Mouse (Mus musculus) midbrain, embryonic 10.5 days (tissue): ENCODE results near the gene Gm3402. TPM values are rescaled to one million over a fixed set of nuclear protein-coding genes. Genes with fewer than 3 reads are reported as not detected.

Experiments used
- DNase-seq: peaks from one replicate; pipeline ENCODE4 v3.0.0-alpha.2; 2017; ENCODE audit warnings: low spot score
- H3K27ac ChIP-seq: fragments of 300-500 bp; sonication (generic); replicated peaks from 2 replicates; pipeline ENCODE4 v1.5.1; 2016; ENCODE audit warnings: mild to moderate bottlenecking
- H3K27me3 ChIP-seq: fragments of 300-500 bp; sonication (generic); 2 replicates; pipeline ENCODE4 v1.6.1; 2016; ENCODE audit warnings: low read depth, mild to moderate bottlenecking; ENCODE audit not compliant: poor library complexity, severe bottlenecking
- H3K36me3 ChIP-seq: fragments of 300-500 bp; sonication (generic); 2 replicates; pipeline ENCODE4 v1.6.1; 2016; ENCODE audit warnings: mild to moderate bottlenecking, moderate library complexity
- H3K4me1 ChIP-seq: fragments of 300-500 bp; sonication (generic); 2 replicates; pipeline ENCODE4 v1.6.1; 2016
- H3K4me3 ChIP-seq: fragments of 300-500 bp; sonication (generic); 2 replicates; pipeline ENCODE4 v1.5.1; 2016; ENCODE audit warnings: mild to moderate bottlenecking, moderate library complexity
- H3K9me3 ChIP-seq: fragments of 300-500 bp; sonication (generic); replicated peaks from 2 replicates; pipeline ENCODE4 v1.6.1; 2016; ENCODE audit warnings: mild to moderate bottlenecking
- WGBS: fragments of 180-500 bp; shearing (Covaris S2); methylation state at CpG from one replicate; pipeline ENCODE4 v1.1.7; 2016; 5-methylcytosine and 5-hydroxymethylcytosine counted together
- polyA plus RNA-seq: library from polyadenylated mRNA; unstranded; fragments of >200 nt; fragmentation: Nextera tagmentation; extraction: Ambion mirVana; gene quantifications from 2 replicates; pipeline ENCODE4 v1.2.1, GENCODE M21; 2016

The Gm3402 gene
- polyA plus RNA-seq, 1 experiment from 2014 or later, result not detected

DNA sequence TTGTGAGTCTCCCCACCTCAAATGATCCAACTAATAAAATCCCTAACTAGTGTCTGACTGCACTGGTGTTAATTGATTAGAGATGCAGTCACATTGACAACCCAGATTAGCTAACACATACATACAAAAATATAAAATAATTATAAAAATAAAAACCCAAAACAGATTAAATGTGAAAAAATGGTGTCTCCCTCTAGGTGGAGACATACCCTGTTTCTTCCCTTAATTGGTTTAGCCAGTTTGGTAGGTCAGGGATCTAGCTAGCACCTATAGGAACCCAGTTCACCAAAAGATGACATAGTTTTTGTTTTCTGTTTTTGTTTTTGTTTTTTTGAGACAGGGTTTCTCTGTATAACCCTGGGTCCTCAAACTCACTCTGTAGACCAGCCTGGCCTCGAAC, 50.3 kb downstream of the Gm3402 start:
- no peaks in the 10 kb centered on the region for H3K27me3 ChIP-seq
- no peak overlapping the region for H3K4me3 ChIP-seq
- no peak overlapping the region for H3K27ac ChIP-seq
- no peak for DNase-seq
- no peaks in the 10 kb centered on the region for H3K36me3 ChIP-seq
- no peaks in the 10 kb centered on the region for H3K9me3 ChIP-seq
- 89% methylated on average over 1 of the region's 1 CpGs for WGBS
- no peaks in the 10 kb centered on the region for H3K4me1 ChIP-seq

Other genes starting within 250 kb of the Gm3402 start
- gene Wasf3, start 129.1 kb upstream of the Gm3402 start, polyA plus RNA-seq, result 10.9 and 11.7 TPM in 2 replicates
- gene Gm6408, start 32.2 kb upstream of the Gm3402 start, polyA plus RNA-seq, result not detected in 2 replicates
- not detected in 2 replicates for gene Gm6370, start 22.8 kb upstream of the Gm3402 start, polyA plus RNA-seq
- gene 4930449I24Rik, start 11.7 kb upstream of the Gm3402 start, polyA plus RNA-seq, result not detected in 2 replicates
- gene Gm3404, start 11.7 kb downstream of the Gm3402 start, polyA plus RNA-seq, result not detected in 2 replicates
- not detected in 2 replicates for gene Gm3409, start 23.5 kb downstream of the Gm3402 start, polyA plus RNA-seq
- gene Gm3415, start 42.0 kb downstream of the Gm3402 start, polyA plus RNA-seq, result not detected in 2 replicates
- 0.12 and 0.20 TPM in 2 replicates for gene Gpr12, start 71.1 kb downstream of the Gm3402 start, polyA plus RNA-seq